Mouse (Mus musculus): ENCODE measurements around the gene Atoh7.
"Not testable (repeated sequence)": the region's sequence is repeated elsewhere in the genome, so short reads cannot be mapped to it uniquely, and the experiment has no call there.

Gene Atoh7

DNA sequence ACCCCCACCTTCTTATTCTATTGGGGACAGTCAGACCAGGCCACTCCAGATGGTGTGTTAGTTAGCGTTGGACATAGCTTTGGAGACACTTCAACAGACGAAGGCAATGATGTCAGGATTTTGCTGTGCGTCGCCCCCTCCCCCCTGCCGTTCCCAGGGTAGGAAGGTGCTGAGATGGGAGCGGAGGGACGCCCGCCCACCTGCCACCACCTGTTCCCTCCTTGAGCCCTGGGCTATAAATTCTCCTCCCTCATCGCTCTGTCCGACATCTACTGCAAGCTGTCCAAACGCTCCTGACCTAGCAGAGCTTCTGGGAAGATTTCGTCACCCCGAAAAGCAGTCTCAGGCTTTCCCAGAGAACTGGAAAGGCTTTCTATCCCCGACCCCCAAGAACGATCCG is at the start of gene Atoh7:
Atoh7 (plus strand) TSS at position 131 of the 400 bp plus-strand sequence.
- no peak for DNase-seq (ENCODE audit: low spot score)

DNA sequence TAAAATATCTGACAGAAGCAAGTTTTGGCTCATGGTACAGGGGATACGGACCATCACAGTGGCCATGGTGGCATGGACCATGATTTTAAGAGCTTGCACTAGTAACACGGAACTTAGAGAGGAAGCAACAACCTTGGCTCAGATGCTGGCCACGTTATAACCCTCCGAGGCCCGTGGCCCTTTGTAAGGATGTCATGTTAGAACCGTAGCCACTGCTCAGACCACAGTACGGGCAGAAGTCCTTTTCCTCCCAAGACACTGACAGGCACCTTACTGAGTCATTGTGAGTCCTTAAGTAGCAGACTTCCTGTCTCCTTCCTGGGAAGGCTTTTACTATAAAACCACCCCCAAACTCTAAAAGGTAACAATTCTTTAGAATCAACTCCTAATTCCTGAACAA is 48.2 kb upstream of the Atoh7 start:
- no peak for DNase-seq (ENCODE audit: low spot score)

DNA sequence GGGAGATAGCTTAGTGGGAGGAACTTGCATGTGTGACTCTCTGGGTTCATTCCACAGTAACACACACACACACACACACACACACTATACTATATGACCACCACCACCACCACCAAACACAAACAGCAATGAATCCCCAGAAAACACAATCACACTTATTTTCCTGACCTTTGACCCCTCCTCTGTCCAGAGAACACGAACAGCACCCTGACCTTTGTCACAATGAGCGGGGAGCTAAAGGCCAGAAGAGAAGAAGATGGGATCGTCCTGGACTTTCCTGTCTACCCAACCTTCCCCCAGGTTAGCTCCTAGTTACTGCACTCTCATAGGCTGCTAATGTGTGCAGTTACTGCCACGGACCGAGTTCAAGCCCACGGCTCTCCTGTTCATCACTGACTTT is 47.4 kb upstream of the Atoh7 start:
- DNase-seq (ENCODE audit: low spot score), result no peak

DNA sequence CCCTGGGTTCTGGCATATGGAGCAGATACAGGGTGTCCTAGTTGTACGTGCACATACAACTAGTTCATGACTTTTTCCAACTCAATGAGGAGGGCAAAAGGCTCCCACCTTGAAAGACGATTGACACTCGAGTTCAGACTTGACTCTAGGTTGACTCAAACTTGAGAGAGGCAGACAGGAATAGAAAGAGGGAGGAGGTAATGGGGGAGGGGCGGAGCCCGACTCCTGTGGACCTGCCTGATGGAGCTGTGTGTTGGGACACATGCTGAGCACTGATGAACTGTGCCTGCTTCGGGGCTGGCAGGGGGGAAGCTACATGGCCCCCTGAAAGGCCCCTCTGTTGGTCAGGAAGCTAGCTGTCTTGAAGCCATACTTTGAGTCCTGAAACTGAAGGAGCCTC is 46.4 kb upstream of the Atoh7 start:
- DNase-seq (ENCODE audit: low spot score), result no peak

DNA sequence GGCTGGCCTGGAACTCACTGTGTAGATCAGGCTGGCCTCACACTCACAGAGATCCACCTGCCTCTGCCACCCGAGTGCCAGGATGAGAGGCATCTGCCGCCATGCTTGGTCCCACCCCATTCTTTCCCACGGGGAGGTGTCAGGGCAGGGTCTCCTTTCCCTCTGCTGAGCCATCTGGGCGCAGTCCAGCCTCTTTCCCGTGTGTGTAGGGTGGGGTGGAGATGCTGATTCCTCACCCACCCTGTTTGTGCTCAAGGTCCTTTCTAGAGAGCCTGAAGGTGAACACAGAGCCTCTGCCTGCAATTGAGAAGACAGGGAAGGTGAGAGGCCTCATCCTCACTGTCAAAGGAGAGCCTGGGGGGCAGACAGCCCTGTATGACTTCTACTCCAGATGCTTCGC is 45.4 kb upstream of the Atoh7 start:
- DNase-seq (ENCODE audit: low spot score), result not testable (repeated sequence)

DNA sequence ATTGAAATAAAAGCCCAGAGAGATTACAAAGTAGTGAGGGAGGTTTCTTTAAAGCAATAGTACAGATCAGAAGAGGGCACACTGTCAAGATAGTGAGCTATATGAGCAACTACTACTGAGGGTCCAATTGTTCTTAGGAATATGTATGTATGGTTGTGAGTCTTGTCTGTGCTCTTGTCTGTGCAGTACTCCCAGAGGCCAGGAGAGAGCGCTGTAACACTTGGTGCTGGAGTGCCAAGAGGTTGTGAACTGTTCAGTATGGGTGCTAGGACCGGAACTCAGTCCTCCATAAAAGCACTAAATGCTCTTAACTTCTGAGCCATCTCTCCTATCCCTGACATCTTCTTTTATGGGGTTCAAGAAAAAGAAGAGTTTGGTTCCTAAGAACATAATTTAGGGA is 44.9 kb upstream of the Atoh7 start:
- DNase-seq (ENCODE audit: low spot score), result no peak

DNA sequence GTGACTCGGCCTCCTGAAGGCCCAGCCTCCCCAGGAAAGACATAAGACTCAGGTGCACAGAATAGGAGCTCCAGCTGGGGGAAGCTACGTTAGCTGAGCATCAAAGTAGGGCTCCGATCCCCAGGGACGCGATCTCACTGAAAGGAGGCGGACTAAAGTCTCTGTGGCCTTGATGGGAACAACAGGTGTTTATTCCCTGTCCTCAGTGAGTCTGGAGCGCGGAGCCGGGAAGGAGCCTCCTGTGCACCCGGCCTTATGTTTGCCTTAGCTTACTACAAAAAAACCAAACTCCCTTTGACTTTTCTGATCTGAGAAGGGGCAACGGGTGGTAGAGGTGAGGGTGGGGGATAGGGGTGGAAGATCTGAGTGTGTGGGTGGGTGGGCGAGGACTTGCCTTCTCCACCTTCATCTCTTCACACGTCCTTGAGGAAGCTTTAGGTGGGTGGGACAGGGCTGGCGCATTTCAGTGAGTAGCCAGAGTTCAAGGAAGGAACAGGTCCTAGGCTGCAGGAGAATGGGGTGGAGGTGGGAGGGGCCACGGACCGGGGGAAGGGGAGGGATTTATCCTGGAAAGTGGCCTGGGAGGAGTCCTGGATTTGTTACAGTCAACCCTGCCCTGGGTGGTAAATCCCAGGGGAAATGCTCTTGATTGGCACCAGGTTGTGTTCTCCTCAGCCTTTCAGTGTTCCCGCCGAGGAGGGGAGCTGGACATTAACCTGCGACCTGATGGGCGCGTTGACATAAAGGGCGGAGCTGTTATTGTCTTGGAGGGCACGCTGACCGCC is 42.3 kb upstream of the Atoh7 start:
- DNase-seq (ENCODE audit: low spot score), result no peak

DNA sequence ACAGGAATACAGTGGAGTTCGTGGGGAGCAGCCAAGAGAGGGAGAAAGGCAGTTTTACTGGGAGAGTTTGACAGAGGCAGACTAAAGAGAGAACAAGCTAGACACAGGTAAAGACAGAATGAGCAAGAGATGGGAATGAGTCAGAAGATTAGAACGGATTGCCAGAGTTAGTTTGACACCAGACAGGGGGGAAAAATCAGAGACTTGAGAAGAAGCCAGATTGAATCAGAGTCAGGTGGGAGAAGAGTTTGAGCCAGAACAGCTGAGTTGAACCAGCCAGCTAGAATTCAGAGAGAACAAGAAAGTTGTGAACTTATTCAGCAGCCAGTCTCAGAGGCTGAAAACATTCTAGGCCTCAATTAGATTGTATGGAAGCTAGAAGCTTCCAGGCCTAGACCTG is 39.6 kb upstream of the Atoh7 start, which contains the start of gene Pbld1:
Pbld1 (plus strand) TSS at position 301 of the 400 bp plus-strand sequence.
- DNase-seq (ENCODE audit: low spot score), result no peak

DNA sequence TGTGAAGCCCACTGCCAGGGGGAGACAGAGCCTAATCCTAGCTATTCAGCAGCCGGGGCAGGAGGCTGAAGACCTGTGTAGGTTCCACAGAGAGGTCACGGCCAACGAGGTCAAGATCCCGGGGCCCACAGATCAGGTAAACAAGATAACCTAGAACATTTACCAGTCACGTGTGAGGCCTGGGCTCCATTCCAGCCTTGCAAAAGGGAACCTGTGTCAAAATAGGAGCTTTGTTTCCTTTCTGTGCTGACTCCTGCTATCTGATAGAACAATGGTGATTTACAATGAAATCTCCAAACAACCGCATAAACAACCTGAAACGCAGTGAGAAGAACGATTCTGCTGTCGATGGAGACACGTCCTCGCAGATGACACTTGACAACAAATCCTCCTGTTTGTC is 39.0 kb upstream of the Atoh7 start:
- DNase-seq (ENCODE audit: low spot score), result no peak

DNA sequence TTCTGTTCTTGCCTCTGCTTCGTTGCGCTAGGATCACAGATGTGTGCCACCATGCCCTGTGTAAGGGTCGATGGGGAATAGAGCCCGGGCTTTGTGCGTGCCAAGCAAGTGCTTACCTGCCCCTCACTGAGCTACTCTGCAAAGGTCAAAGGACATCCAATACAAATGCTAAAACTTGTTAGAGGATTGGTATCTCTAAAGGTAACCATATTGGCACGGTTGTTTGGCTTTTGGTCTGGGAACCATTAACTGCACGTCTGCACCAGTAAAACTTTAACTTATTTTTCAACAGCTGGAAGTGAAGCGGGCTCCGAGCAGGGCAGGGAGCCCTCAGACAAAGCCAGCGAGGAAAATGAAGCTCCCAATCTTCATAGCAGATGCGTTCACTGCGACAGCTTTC is 38.2 kb upstream of the Atoh7 start:
- no peak for DNase-seq (ENCODE audit: low spot score)

DNA sequence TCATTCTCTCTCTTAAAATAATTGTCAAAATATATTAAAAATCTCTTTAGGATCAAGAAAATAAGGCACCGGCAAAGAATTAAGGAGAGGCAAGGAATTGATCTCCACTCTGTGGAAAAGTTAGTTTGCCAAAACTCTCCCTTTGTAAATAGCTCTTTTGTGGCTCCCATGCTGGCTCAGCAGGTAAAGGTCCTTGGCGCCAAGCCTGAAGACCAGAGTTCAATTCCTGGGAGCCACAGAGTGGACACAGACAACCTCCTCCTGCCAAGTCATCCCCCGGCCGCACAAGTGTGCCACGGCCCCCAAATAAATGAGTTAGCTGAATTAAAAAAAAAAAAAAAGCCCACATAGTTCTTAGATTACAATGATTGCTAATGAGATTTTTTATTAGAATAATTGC is 36.8 kb upstream of the Atoh7 start:
- DNase-seq (ENCODE audit: low spot score), result no peak

DNA sequence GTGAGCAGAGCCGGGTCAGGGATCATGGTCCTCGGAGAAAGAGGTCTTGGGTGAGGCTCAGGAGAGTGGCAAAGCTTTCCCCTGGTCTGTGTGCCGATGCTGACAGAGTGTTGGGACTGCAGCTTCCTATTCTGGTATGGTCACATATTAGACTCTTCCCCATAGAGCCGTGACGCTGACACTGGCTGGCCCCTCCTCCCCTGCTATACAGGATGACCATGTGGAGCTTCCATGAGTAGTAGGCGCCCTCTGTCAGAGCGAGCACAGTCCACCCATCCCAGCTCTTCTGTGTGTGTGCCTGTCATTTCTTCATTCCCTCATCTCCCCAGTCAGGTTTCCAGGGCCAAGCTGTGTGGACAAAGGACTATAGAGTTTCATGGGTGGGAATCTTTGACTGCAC is 36.1 kb upstream of the Atoh7 start:
- no peak for DNase-seq (ENCODE audit: low spot score)

DNA sequence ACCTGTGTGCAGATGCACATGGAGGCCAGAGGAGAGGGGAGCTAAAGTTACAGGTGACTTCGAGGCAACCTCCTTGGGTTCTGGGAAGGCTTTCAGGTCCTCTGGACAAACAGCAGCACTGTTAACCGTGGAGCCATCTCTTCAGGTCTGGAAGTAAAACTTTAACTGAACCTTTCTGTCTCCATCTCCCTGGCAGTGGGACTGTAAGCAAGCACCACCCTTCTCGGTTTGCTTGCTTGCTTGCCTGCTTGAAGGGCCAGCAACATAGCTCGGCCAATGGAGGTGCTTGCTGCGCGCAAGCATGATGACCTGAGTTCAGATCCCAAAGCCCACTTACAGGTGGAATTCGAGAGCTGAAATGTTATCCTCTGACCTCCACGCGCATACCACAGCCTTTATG is 34.9 kb upstream of the Atoh7 start:
- no peak for DNase-seq (ENCODE audit: low spot score)

DNA sequence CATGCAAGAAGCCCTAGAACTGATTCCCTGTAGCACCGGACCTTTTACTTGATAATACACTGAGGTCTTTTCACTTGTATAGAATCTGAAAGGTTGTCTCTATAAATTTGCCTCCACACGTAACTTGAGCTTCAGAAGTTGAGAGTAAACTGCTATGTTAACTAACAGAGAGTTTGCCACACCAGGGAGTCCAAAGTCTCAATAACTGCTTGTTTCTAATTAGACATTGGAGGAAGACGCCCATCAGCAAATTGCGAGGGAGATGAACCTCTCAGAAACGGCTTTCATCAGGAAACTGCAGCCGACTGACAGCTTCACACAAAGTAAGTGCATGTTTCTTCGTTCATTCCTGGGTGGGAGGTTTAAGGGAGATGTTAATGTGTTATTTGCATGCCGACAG is 33.9 kb upstream of the Atoh7 start:
- no peak for DNase-seq (ENCODE audit: low spot score)

DNA sequence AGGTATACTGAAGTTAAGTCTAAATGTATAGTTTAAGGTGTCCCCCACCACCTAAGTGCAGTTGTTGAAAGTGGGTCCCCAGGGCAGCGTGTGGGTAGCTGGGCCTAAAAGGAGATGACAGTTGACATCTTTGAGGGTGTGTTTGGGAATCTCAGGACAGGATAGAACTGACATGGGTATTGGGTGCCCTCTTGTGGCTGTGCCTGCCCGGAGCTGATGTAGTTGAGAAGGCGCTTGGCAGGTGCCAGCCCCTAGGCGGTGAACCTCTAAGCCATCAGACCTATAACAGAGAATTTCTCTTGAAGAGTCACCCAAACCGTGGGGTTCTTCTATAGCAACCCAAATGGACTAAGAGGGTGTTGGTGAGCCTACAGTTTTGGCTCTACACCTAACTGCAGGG is 33.5 kb upstream of the Atoh7 start:
- DNase-seq (ENCODE audit: low spot score), result no peak

DNA sequence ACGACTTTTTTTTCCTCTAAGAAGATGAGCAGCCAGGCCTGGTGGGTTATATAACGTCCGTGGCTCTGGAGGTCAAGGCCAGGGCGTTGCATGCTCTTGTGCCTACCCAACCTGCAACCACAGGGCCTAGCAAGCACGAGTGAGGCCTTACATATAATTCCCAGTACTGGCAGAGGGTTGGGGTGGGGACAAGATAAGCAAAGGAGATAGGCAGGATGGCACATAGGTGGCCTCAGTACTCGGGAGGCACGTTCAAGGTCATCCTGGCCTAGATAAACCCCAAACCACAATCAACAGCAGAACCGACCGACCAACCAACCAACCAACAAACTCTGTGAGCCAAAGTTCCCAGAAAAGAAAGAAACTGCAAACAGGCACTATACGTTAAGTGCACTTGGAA is 13.1 kb upstream of the Atoh7 start:
- no peak for DNase-seq (ENCODE audit: low spot score)

DNA sequence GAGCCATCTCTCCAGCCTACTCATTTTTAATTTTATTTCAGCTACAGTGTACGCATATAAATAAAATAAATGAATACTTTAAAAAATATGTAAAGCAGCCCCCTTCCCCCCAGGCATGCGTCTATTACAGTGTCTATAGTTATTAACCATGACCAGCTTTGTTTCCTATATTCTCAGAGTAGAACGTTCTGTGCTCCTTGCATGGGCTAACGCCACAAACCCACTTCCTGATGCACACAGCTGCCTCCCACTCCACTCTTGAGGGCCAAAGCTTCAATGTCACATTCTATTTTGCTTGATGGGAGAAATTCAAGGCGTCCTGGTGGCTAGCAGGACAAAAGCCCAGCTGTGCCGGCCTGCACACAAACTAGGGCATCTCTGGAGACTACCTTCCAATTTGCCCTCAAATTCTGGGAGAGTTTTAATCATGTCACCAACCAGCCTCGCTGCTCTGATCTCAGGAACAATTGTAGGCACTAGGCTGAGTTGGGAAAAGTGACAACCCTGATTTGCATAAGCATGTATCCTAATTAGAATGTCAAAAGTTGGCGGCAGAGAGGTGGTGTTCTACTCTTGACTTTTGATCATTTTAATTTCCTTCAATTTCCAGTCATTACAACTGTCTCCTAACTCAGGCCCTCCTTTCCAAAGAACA is 10.2 kb upstream of the Atoh7 start:
- no peak for DNase-seq (ENCODE audit: low spot score)

DNA sequence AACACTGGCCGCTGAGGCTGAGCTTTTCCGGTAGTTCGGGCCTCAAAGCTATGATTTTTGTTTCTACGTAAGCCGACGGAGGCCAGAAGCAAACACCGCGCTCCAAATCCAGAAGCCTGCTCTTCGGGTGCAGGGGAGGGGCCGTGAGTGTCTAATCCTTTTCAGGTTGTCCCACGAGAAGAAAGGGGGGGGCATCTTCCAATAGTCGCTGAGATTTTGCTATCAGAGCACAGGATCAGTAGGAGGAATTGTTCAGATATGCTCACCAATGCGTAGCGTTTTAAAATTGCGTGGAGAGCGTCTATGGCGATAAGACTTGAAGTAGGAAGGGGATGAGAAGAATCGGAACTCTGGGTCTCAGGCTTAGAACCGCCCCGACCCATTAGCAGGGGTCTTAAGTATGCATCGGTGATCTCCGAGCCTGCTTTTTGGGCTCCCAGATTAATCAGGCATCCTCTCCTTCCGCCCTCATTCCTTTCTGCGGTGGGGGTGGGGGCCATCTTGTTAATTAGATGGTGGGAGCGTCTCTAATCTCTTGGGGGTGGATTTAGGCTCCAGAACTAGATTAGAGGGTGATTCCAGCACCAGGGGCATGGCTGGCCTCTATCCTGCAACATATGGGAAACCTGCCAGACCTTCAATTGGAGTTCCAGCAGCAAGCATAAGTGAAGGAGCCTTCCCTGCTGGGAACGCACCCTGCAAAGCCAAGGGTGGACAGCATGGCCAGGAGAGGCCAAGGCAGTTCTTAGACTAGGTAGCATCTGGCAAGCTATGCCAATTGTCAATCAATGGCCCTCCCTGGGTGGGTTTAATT is 9.5 kb upstream of the Atoh7 start:
- no peak for DNase-seq (ENCODE audit: low spot score)

DNA sequence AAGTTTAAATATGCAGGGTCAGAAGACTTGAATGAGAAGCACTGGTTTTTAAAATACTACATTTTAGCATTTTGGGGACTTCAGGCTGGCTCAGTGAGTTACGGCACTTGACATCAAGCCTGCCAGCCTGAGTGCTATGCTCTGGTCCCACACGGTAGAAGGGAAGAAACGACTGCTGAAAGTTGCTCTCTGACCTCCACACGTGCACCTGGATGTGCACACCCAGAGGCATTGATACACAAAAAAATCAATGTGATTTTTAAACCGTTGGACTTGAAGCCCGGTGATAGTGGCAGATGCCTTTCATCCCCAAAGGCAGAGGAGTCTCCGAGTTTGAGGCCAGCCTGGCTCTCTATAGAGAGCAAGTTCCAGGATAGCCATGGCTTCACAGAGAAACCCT is 7.5 kb upstream of the Atoh7 start:
- DNase-seq (ENCODE audit: low spot score), result no peak

DNA sequence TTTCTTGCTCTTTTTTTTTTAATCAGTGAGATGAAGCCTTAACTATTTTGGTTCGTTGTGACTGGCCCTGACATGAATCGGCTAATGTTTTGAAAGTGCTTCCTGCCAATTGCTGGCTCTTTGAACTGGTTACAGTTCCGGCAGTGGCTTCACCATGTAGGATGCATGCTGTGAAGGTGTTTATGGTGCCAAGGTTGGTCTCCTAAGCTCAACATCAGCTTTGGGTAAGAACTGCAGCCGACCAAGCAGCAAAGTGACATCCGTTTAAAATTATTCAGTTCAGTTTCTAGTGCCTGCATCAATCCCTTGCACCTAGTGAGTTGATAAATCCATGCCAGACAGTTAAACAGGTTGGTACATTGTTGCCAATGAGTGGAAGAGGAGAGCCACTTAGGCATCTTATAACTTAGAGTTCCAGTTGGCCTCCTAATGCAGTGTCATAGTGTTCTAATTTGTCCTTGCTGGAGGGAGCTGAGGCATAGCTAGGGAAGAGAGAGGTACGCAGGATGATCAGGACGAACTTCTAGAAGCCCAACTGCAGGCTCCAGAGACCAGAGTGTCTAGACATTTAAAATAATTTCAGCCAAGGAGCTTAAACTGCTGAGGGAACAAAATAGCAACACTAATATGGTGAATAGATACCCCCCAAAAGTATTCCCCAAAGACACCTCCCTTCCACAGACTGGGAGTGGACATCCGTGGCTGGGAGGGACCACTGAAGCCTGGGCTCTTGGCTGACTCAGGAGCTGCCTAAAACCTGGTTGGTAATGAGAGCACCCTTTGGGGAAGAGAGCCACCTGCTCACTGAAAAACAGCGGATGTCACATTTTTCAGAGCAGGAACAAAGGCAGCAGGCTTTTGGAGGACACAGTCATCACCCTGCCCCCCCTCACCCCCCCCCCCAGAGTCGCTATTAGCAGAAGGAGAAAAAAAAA is 6.6 kb upstream of the Atoh7 start:
- DNase-seq (ENCODE audit: low spot score), result no peak

DNA sequence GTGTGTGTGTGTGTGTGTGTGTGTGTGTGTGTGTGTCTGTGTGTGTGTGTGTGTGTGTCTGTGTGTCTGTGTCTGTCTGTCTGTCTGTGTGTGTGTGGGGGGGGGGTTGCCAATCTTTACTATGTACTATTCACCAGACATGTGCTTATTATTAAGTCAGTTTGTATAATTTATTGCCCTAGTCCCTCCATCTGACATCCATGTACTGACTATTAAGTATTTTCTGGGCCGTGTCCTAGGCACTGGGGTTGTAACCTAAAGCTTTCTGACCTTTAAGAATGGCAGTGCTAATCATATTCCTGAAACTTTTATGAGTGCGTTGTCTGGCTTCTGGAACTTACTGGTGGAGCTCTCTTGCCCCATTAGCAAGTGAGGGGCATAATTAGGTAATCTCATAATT is 2.7 kb upstream of the Atoh7 start:
- no peak for DNase-seq (ENCODE audit: low spot score)

DNA sequence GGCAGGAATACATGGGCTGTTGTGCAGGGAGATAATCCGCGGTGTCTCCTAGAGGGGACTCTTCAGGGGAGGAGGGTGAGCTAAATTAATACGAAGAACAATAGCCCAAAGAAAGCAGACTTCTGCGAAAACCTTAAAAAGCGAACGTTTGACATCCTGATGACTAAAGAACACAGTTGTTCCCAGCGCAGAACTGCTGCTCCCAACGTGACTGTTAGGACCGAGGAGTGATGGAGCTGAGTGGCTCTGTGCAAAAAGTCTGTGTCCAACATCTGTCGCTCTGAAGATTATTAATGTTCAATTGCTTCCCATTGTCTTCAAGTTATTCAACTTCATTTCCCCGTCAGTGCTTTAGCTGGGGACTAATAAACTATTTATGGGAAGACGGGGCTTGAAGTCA is 1.3 kb upstream of the Atoh7 start:
- no peak for DNase-seq (ENCODE audit: low spot score)

Measured in urinary bladder, postnatal 10 days (tissue).